Mouse (Mus musculus): ENCODE measurements at regions not wholly inside any gene's neighbourhood (a gene's known extent, or its start where the extent isn't known, plus 50 kb on each side); places are given as distances from the start of the nearest gene placed in this dataset.

DNA sequence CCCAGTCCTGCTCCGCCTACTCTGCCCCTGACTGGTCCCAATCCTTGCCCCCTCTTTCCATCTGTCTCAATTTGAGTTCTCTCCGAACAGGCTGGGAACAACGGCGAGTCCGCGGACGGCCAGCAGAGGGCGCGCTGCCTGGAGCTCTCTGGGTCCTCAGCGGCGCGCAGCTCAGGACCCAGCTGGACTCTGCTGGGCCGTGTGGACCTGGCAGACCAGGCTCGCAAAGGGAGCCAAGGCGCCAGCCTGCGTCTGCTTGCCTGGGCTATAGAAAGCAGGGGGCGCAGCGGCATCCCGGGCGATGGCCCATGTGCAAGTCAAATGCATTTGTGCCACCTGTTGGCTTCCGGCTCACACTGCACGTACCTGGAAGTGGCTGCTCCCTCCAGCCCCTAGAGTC lies 100.0 kb upstream of the Irx4 start:
- H3K4me3 ChIP-seq (ENCODE audit: low read depth, low read length) = peak overlapping the region; percentile 34
- H3K9ac ChIP-seq (ENCODE audit: low read length) = peak overlapping the region; percentile 18; the same call in 1 of the 2 replicates
- no peaks in the 10 kb centered on the region for H3K27me3 ChIP-seq (ENCODE audit: control insufficient read depth, insufficient read depth, low read length)
- H3K27ac ChIP-seq (replicated peaks) = no peak overlapping the region
- no peaks in the 10 kb centered on the region for H3K4me1 ChIP-seq (replicated peaks; ENCODE audit: control insufficient read depth, insufficient read depth)
- TF ChIP-seq CTCF (IDR thresholded peaks at IDR 0.05; ENCODE audit: low read depth) (peak; percentile 96), EP300 (optimal IDR thresholded peaks at IDR 0.05) (no peak)
- no peaks in the 10 kb centered on the region for H3K9me3 ChIP-seq (ENCODE audit: control insufficient read depth, low read length)
- ATAC-seq (ENCODE audit: low FRiP score, low TSS enrichment) (peak; percentile 96), DNase-seq (ENCODE audit: low spot score) (peak; percentile 88)
- H3K4me2 ChIP-seq (replicated peaks; ENCODE audit: low read depth) = peak overlapping the region; percentile 57
- no peaks in the 10 kb centered on the region for H3K36me3 ChIP-seq (ENCODE audit: control insufficient read depth, insufficient read depth, low read length)
- WGBS = under 1% methylated on average over 22 of the region's 22 CpGs

DNA sequence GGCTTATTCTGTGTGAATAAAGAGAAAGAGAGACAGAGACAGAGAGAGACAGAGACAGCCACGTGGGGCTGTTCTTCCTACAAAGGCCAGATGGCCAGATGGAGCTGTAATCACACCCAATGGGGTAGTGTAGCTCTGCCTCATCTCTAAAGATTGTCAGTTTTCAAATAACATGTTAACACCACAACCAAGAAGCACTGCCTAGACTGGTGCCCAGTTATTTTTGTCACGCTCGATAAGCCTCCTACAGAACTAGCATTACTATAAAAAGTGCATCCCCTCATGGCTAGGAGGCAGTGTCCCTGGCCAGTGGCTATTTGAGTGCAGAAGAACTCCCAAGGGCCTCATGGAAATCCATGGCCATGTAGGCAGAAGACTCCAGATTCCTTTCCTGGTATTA lies 90.0 kb upstream of the Irx4 start:
- no peak overlapping the region for H3K4me2 ChIP-seq (replicated peaks; ENCODE audit: low read depth)
- TF ChIP-seq CTCF (IDR thresholded peaks at IDR 0.05; ENCODE audit: low read depth) (no peak), EP300 (optimal IDR thresholded peaks at IDR 0.05) (no peak)
- H3K36me3 ChIP-seq (ENCODE audit: control insufficient read depth, insufficient read depth, low read length) = no peaks in the 10 kb centered on the region
- ATAC-seq (ENCODE audit: low FRiP score, low TSS enrichment) (no peak), DNase-seq (ENCODE audit: low spot score) (no peak)
- no peaks in the 10 kb centered on the region for H3K27me3 ChIP-seq (ENCODE audit: control insufficient read depth, insufficient read depth, low read length)
- 69% methylated on average over 3 of the region's 3 CpGs for WGBS
- no peak overlapping the region for H3K9ac ChIP-seq (ENCODE audit: low read length)
- no peak overlapping the region for H3K27ac ChIP-seq (replicated peaks)
- no peak overlapping the region for H3K4me3 ChIP-seq (ENCODE audit: low read depth, low read length)
- no peaks in the 10 kb centered on the region for H3K9me3 ChIP-seq (ENCODE audit: control insufficient read depth, low read length)
- H3K4me1 ChIP-seq (replicated peaks; ENCODE audit: control insufficient read depth, insufficient read depth) = no peaks in the 10 kb centered on the region

DNA sequence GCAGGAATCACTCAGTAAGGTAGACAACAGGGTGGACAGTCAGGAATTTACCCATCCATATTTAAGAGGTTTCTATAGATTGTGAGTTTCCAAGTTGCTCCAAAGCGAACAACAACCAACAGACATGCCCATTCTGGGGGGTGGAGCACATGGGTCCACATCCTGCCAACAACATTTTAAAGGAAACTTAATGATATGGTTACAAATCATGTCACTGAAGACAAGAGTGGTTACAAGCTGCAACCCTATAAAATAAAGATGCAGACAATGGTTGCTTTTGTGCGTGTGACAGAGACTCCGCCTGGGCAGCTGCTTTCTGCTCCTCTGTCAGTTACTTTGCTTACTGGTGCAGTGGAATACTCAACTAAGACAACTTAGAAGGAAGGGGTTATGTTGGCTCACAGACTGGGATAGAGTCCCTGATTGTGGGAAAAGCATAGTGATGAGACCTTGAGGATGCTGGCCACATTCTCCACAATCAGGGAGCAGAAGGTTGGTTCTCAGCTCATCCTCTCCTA lies 52.3 kb upstream of the Irx4 start:
- H3K4me3 ChIP-seq (ENCODE audit: low read depth, low read length) = no peak overlapping the region
- ATAC-seq (ENCODE audit: low FRiP score, low TSS enrichment) (no peak), DNase-seq (ENCODE audit: low spot score) (no peak)
- 83% methylated on average over 3 of the region's 3 CpGs for WGBS
- H3K27ac ChIP-seq (replicated peaks) = no peak overlapping the region
- no peaks in the 10 kb centered on the region for H3K4me1 ChIP-seq (replicated peaks; ENCODE audit: control insufficient read depth, insufficient read depth)
- no peaks in the 10 kb centered on the region for H3K36me3 ChIP-seq (ENCODE audit: control insufficient read depth, insufficient read depth, low read length)
- no peak overlapping the region for H3K4me2 ChIP-seq (replicated peaks; ENCODE audit: low read depth)
- no peaks in the 10 kb centered on the region for H3K9me3 ChIP-seq (ENCODE audit: control insufficient read depth, low read length)
- no peaks in the 10 kb centered on the region for H3K27me3 ChIP-seq (ENCODE audit: control insufficient read depth, insufficient read depth, low read length)
- no peak overlapping the region for H3K9ac ChIP-seq (ENCODE audit: low read length)
- TF ChIP-seq EP300 (optimal IDR thresholded peaks at IDR 0.05) (no peak), CTCF (IDR thresholded peaks at IDR 0.05; ENCODE audit: low read depth) (no peak)

Measured in stomach, postnatal 0 days (tissue).